Mouse (Mus musculus) mouse trophoblast stem cell (cell line): ENCODE results near the gene Hsd11b1.
"Not testable (repeated sequence)": the region's sequence is repeated elsewhere in the genome, so short reads cannot be mapped to it uniquely, and the experiment has no call there.

ENCODE experiments used
- in situ Hi-C, 2 experiments: fragments of 300-500 bp; cut with MseI, MboI; formaldehyde crosslinking; loops; 2 replicates in 1 of 2; 3 replicates in 1 of 2; pipeline ENCODE4 v1.15.1; 2025

Gene Hsd11b1

GRCm38 (mm10) chr1:193263955-193264598 lies at the start of gene Hsd11b1:
Gene Hsd11b1, minus strand, starts transcription at chr1:193264075.
- in situ Hi-C loops = loop anchor here (5.0 to 10.0 kb wide), 2 partner anchors 108 to 111 kb away; partner anchors contain the start of gene Camk1g (in 2 of the 2)

- in situ Hi-C loops = no loop called here
Measured at GRCm38 (mm10) chr1:193311596-193311995, 47.7 kb upstream of the Hsd11b1 start.

- in situ Hi-C loops = no loop called here
Measured at GRCm38 (mm10) chr1:193310519-193311085, 46.7 kb upstream of the Hsd11b1 start.

- in situ Hi-C loops = no loop called here
Measured at GRCm38 (mm10) chr1:193309785-193310518, 46.1 kb upstream of the Hsd11b1 start.

- in situ Hi-C loops = no loop called here
Measured at GRCm38 (mm10) chr1:193306832-193307231, 43.0 kb upstream of the Hsd11b1 start.

- in situ Hi-C loops = no loop called here
Measured at GRCm38 (mm10) chr1:193305386-193305785, 41.5 kb upstream of the Hsd11b1 start.

- in situ Hi-C loops = no loop called here
Measured at GRCm38 (mm10) chr1:193303096-193303495, 39.2 kb upstream of the Hsd11b1 start.

GRCm38 (mm10) chr1:193302093-193302405 lies 38.2 kb upstream of the Hsd11b1 start:
- in situ Hi-C loops = no loop called here

- in situ Hi-C loops = no loop called here
Measured at GRCm38 (mm10) chr1:193301216-193302092, 37.6 kb upstream of the Hsd11b1 start.

- in situ Hi-C loops = no loop called here
Measured at GRCm38 (mm10) chr1:193299995-193300394, 36.1 kb upstream of the Hsd11b1 start.

- in situ Hi-C loops = no loop called here
Measured at GRCm38 (mm10) chr1:193298141-193298765, 34.4 kb upstream of the Hsd11b1 start.

GRCm38 (mm10) chr1:193295920-193296319 lies 32.0 kb upstream of the Hsd11b1 start:
- in situ Hi-C loops = no loop called here

- in situ Hi-C loops = no loop called here
Measured at GRCm38 (mm10) chr1:193293926-193294325, 30.1 kb upstream of the Hsd11b1 start.

GRCm38 (mm10) chr1:193293039-193293438 lies 29.2 kb upstream of the Hsd11b1 start:
- in situ Hi-C loops = no loop called here

GRCm38 (mm10) chr1:193290686-193291085 lies 26.8 kb upstream of the Hsd11b1 start:
- in situ Hi-C loops = no loop called here

GRCm38 (mm10) chr1:193289914-193290313 lies 26.0 kb upstream of the Hsd11b1 start:
- in situ Hi-C loops = no loop called here

- in situ Hi-C loops = no loop called here
Measured at GRCm38 (mm10) chr1:193289076-193289475, 25.2 kb upstream of the Hsd11b1 start.

- in situ Hi-C loops = no loop called here
Measured at GRCm38 (mm10) chr1:193287578-193287977, 23.7 kb upstream of the Hsd11b1 start.

- in situ Hi-C loops = not testable (repeated sequence)
Measured at GRCm38 (mm10) chr1:193285766-193286325, 22.0 kb upstream of the Hsd11b1 start.

- in situ Hi-C loops = no loop called here
Measured at GRCm38 (mm10) chr1:193284228-193284779, 20.4 kb upstream of the Hsd11b1 start.

GRCm38 (mm10) chr1:193281344-193281743 lies 17.5 kb upstream of the Hsd11b1 start:
- in situ Hi-C loops = no loop called here
